Mouse (Mus musculus) spleen, adult 2 months (tissue): ENCODE results near the gene Pigm.

Experiments
- CTCF ChIP-seq: fragments of 200-500 bp; IDR thresholded peaks from 2 replicates; pipeline ENCODE4 v1.5.1; 2011; ENCODE audit warnings: mild to moderate bottlenecking, inconsistent platforms; ENCODE audit not compliant: insufficient read depth, insufficient read length, insufficient replicate concordance; ENCODE audit errors: extremely low read depth
- POLR2A ChIP-seq: fragments of 200-500 bp; IDR thresholded peaks from 2 replicates; pipeline ENCODE4 v1.6.1; 2011; ENCODE audit warnings: low read depth, low read length, inconsistent platforms

DNA sequence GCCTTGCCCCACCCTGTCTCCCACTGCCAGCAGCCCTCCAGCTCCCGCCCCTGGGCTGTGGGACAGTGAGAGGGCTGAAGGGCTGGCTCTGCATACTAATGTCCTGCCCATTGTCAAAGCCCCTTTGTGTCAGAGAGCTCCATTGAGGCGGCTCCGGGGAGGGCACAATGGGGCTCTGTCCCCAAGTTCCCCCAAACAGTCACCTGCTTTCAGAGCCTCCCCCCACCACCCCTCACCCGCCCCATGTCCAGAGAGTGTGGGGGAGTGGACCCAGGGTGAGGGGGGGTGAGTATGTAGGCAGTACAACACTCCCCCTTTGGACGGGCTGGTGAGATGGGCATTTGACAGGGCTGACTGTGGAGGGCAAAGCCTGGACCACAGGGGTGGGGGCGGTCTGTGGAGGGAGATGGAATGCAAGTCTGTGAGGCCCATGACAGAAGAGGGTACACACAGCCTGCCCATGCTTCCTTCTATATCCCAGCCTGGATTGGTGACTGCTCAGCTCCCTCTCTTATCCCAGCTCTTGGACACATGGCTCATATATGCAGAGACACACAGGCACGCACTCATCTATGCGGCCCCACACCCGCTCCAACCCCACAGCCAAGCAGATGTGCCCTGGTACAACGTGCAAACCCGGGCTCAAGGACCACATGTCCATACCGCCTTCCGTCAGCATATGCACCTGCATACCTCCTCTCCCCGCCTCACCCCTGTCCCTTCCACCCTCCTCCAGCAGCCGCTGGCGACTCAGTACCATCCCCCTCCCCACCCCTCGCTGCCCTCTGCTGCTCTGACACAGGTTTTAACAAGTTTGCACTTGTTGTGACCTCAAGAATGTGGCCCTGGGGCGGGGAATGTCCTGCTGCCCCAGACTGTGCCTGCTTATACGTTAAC lies 26.2 kb upstream of the Pigm start:
- no peak for TF ChIP-seq POLR2A
- TF ChIP-seq CTCF = no peak
